Mouse (Mus musculus) MEL (cell line): ENCODE results near the gene Tradd. TPM values are rescaled to one million over a fixed set of nuclear protein-coding genes. Genes with fewer than 3 reads are reported as not detected.
"Not testable (repeated sequence)": the region's sequence is repeated elsewhere in the genome, so short reads cannot be mapped to it uniquely, and the experiment has no call there.

Experiments
- DNase-seq: peaks from one replicate; pipeline ENCODE4 v3.0.0; 2011; ENCODE audit warnings: low read depth, low spot score
- H3K27ac ChIP-seq: 2 replicates; pipeline ENCODE4 v1.5.1; 2012; ENCODE audit warnings: low read depth, mild to moderate bottlenecking, control low read depth, low read length, moderate library complexity; ENCODE audit not compliant: control insufficient read depth
- H3K27me3 ChIP-seq, 2 experiments: fragments of 150-350 bp in 1 of 2; sonication (generic) in 1 of 2; 2 replicates each; pipeline ENCODE4 v1.6.1; 2012; ENCODE audit warnings: low read length in 2 of 2, mild to moderate bottlenecking in 2 of 2, improper control_type of control experiment in 1 of 2, moderate library complexity in 1 of 2; ENCODE audit not compliant: insufficient read depth in 2 of 2, control insufficient read depth in 1 of 2
- H3K36me3 ChIP-seq, 2 experiments: 2 replicates each; pipeline ENCODE4 v1.6.1; 2012 to 2014; ENCODE audit warnings: low read length in 2 of 2, improper control_type of control experiment in 1 of 2, inconsistent platforms in 1 of 2, mild to moderate bottlenecking in 1 of 2; ENCODE audit not compliant: insufficient read depth in 2 of 2, control insufficient read depth in 1 of 2
- H3K4me1 ChIP-seq, 2 experiments: fragments of 150-350 bp in 1 of 2; sonication (generic) in 1 of 2; 2 replicates each; pipeline ENCODE4 v1.6.1; 2012; ENCODE audit warnings: low read length in 2 of 2, improper control_type of control experiment in 1 of 2, mild to moderate bottlenecking in 1 of 2; ENCODE audit not compliant: insufficient read depth in 2 of 2, control insufficient read depth in 1 of 2
- H3K4me3 ChIP-seq, 2 experiments: fragments of 150-350 bp in 1 of 2; sonication (generic) in 1 of 2; 2 replicates each; pipeline ENCODE4 v1.5.1; 2012; ENCODE audit warnings: low read depth in 2 of 2, low read length in 2 of 2, mild to moderate bottlenecking in 2 of 2, moderate library complexity in 2 of 2, control low read depth in 1 of 2, improper control_type of control experiment in 1 of 2; ENCODE audit not compliant: control insufficient read depth in 1 of 2, insufficient read depth in 1 of 2
- H3K79me2 ChIP-seq: 2 replicates; pipeline ENCODE4 v1.6.1; 2012; ENCODE audit warnings: mild to moderate bottlenecking, low read length, moderate library complexity; ENCODE audit not compliant: control insufficient read depth, poor library complexity, insufficient read depth
- H3K9ac ChIP-seq: 2 replicates; pipeline ENCODE4 v1.6.1; 2012; ENCODE audit warnings: low read depth, mild to moderate bottlenecking, control low read depth, low read length, moderate library complexity; ENCODE audit not compliant: control insufficient read depth, poor library complexity, severe bottlenecking
- H3K9me3 ChIP-seq: fragments of 150-350 bp; sonication (generic); replicated peaks from 2 replicates; pipeline ENCODE4 v1.6.1; 2012; ENCODE audit warnings: mild to moderate bottlenecking, low read length, improper control_type of control experiment, moderate library complexity; ENCODE audit not compliant: insufficient read depth
- CHD2 ChIP-seq: IDR thresholded peaks from 2 replicates; pipeline ENCODE4 v1.6.1; 2011; ENCODE audit warnings: low read length, improper control_type of control experiment
- CTCF ChIP-seq, 3 experiments: IDR thresholded peaks in 2 of 3; conservative IDR thresholded peaks in 1 of 3; 2 replicates each; pipeline ENCODE4 v1.5.1; 2011 to 2012; ENCODE audit warnings: low read length in 3 of 3, low read depth in 2 of 3, mild to moderate bottlenecking in 2 of 3, improper control_type of control experiment in 1 of 3, inconsistent platforms in 1 of 3, mixed read lengths in 1 of 3, moderate library complexity in 1 of 3; ENCODE audit not compliant: control insufficient read depth in 1 of 3, insufficient read depth in 1 of 3, poor library complexity in 1 of 3, severe bottlenecking in 1 of 3
- E2F4 ChIP-seq: IDR thresholded peaks from 2 replicates; pipeline ENCODE4 v1.6.1; 2011; ENCODE audit warnings: low read depth, low read length, improper control_type of control experiment, borderline replicate concordance
- ELF1 ChIP-seq: IDR thresholded peaks from 2 replicates; pipeline ENCODE4 v1.6.1; 2014; ENCODE audit warnings: low read depth, mild to moderate bottlenecking, inconsistent platforms, low read length, improper control_type of control experiment, moderate library complexity
- JUND ChIP-seq: IDR thresholded peaks from 2 replicates; pipeline ENCODE4 v1.6.1; 2011; ENCODE audit warnings: low read depth, mild to moderate bottlenecking, improper control_type of control experiment, low read length
- MAX ChIP-seq: IDR thresholded peaks from 2 replicates; pipeline ENCODE4 v1.6.1; 2011; ENCODE audit warnings: low read length, improper control_type of control experiment
- MEF2A ChIP-seq: IDR thresholded peaks from 2 replicates; pipeline ENCODE4 v1.6.1; 2014; ENCODE audit warnings: low read depth, mild to moderate bottlenecking, inconsistent platforms, low read length, improper control_type of control experiment; ENCODE audit not compliant: poor library complexity, insufficient replicate concordance, severe bottlenecking; ENCODE audit errors: extremely low read depth
- MYC ChIP-seq: IDR thresholded peaks from 2 replicates; pipeline ENCODE4 v1.6.1; 2011; ENCODE audit warnings: low read depth, mild to moderate bottlenecking, low read length, improper control_type of control experiment, moderate library complexity
- POLR2AphosphoS2 ChIP-seq: IDR thresholded peaks from 2 replicates; pipeline ENCODE4 v1.6.1; 2011; ENCODE audit warnings: low read length, improper control_type of control experiment
- RAD21 ChIP-seq: IDR thresholded peaks from 2 replicates; pipeline ENCODE4 v1.6.1; 2011; ENCODE audit warnings: mild to moderate bottlenecking, low read depth, low read length, improper control_type of control experiment
- SIN3A ChIP-seq: IDR thresholded peaks from 2 replicates; pipeline ENCODE4 v1.6.1; 2012; ENCODE audit warnings: low read length, improper control_type of control experiment, inconsistent platforms
- SMC3 ChIP-seq: IDR thresholded peaks from 2 replicates; pipeline ENCODE4 v1.6.1; 2011; ENCODE audit warnings: low read depth, low read length, improper control_type of control experiment
- TAL1 ChIP-seq: IDR thresholded peaks from 2 replicates; pipeline ENCODE4 v1.6.1; 2012; ENCODE audit warnings: mild to moderate bottlenecking, inconsistent platforms, low read length, moderate library complexity, mixed read lengths
- TBP ChIP-seq: IDR thresholded peaks from 2 replicates; pipeline ENCODE4 v1.8.0; 2011; ENCODE audit warnings: low read depth, low read length, improper control_type of control experiment
- TCF12 ChIP-seq: IDR thresholded peaks from 2 replicates; pipeline ENCODE4 v1.6.1; 2014; ENCODE audit warnings: low read depth, mild to moderate bottlenecking, inconsistent platforms, low read length, improper control_type of control experiment, moderate library complexity
- polyA plus RNA-seq, 2 experiments: library from polyadenylated mRNA; stranded (reverse) in 1 of 2; unstranded in 1 of 2; fragments of >175 nt in 1 of 2; fragments of >200 nt in 1 of 2; gene quantifications; 2 replicates each; pipeline versions ENCODE4 v1.2.1 to v1.2.4; 2012; ENCODE audit warnings: low replicate concordance in 2 of 2, low read depth in 1 of 2; ENCODE audit not compliant: insufficient read length in 2 of 2, insufficient read depth in 1 of 2, missing spikeins in 1 of 2
- total RNA-seq: library from RNA; depleted of rRNA; stranded (reverse); fragments of 300-350 nt; gene quantifications from 2 replicates; pipeline ENCODE4 v1.2.3, GENCODE M21; 2012

Tradd gene
- total and polyA plus RNA-seq, 3 experiments, result 31.0 to 33.5 TPM; not detected in 1

- Histone ChIP-seq H3K36me3 (peaks cover 0 to 2% of the 10 kb centered on the region in 2 experiments; a peak in 1 of 4 replicates), H3K9ac (no peak overlapping the region), H3K4me1 (peaks cover 3 to 18% of the 10 kb centered on the region in 2 experiments), H3K79me2 (peaks cover 10% of the 10 kb centered on the region), H3K27ac (no peak overlapping the region), H3K27me3 (no peaks in the 10 kb centered on the region), H3K4me3 (no peak overlapping the region), H3K9me3 (no peaks in the 10 kb centered on the region)
- TF ChIP-seq MAX (no peak), POLR2AphosphoS2 (no peak), CHD2 (no peak), E2F4 (no peak), ELF1 (no peak)
- no peak for DNase-seq
Measured at GRCm38 (mm10) chr8:105293405-105293804, 29.0 kb upstream of the Tradd start.

- TF ChIP-seq CTCF (IDR thresholded peaks at IDR 0.05 in 2 of 3, conservative IDR thresholded peaks at IDR 0.05 in 1 of 3; ENCODE audit: control insufficient read depth in 1 of 3, insufficient read depth in 1 of 3, low read depth in 2 of 3, low read length in 3 of 3, poor library complexity in 1 of 3, severe bottlenecking in 1 of 3) (no peak), TCF12 (no peak), JUND (no peak), MYC (no peak), MAX (no peak), MEF2A (no peak), TAL1 (no peak), SIN3A (no peak), TBP (no peak)
- Histone ChIP-seq H3K4me1 (peaks cover 6 to 18% of the 10 kb centered on the region in 2 experiments), H3K27me3 (no peaks in the 10 kb centered on the region), H3K9me3 (no peaks in the 10 kb centered on the region), H3K36me3 (peaks cover 0 to 2% of the 10 kb centered on the region in 2 experiments; a peak in 1 of 4 replicates), H3K4me3 (no peak overlapping the region), H3K27ac (no peak overlapping the region), H3K79me2 (peaks cover 2% of the 10 kb centered on the region; the same call in 1 of the 2 replicates), H3K9ac (no peak overlapping the region)
- DNase-seq, result no peak
Measured at GRCm38 (mm10) chr8:105292471-105292870, 28.1 kb upstream of the Tradd start.

- H3K4me1 ChIP-seq, result peaks cover 5 to 20% of the 10 kb centered on the region in 2 experiments
- H3K9me3 ChIP-seq, H3K4me3 ChIP-seq, H3K27me3 ChIP-seq, H3K79me2 ChIP-seq, H3K36me3 ChIP-seq, H3K9ac ChIP-seq, H3K27ac ChIP-seq: not testable (repeated sequence)
- peak; percentile 60; the same call in 1 of the 2 replicates for TF ChIP-seq MYC
- peak; percentile 45 for TF ChIP-seq SMC3
- TF ChIP-seq CTCF (IDR thresholded peaks at IDR 0.05 in 2 of 3, conservative IDR thresholded peaks at IDR 0.05 in 1 of 3; ENCODE audit: control insufficient read depth in 1 of 3, insufficient read depth in 1 of 3, low read depth in 2 of 3, low read length in 3 of 3, poor library complexity in 1 of 3, severe bottlenecking in 1 of 3), result peak; percentile 13 to 52 (median 43); a peak in 4 of 6 replicates
- peak; percentile 20 for TF ChIP-seq RAD21
- peak; percentile 47 for DNase-seq
Measured at GRCm38 (mm10) chr8:105291802-105292201, 27.4 kb upstream of the Tradd start.

- H3K4me3 ChIP-seq, DNase-seq, H3K27me3 ChIP-seq, H3K79me2 ChIP-seq, H3K36me3 ChIP-seq, H3K9me3 ChIP-seq, H3K27ac ChIP-seq, H3K9ac ChIP-seq: not testable (repeated sequence)
- peaks cover 4 to 16% of the 10 kb centered on the region in 2 experiments; a peak in 3 of 4 replicates for H3K4me1 ChIP-seq
Measured at GRCm38 (mm10) chr8:105291364-105291763, 27.0 kb upstream of the Tradd start.
